Mouse (Mus musculus) midbrain, embryonic 10.5 days (tissue): ENCODE results near the gene Tmem38b. TPM values are rescaled to one million over a fixed set of nuclear protein-coding genes. Genes with fewer than 3 reads are reported as not detected.

Source experiments
- DNase-seq: peaks from one replicate; pipeline ENCODE4 v3.0.0-alpha.2; 2017; ENCODE audit warnings: low spot score
- H3K27ac ChIP-seq: fragments of 300-500 bp; sonication (generic); replicated peaks from 2 replicates; pipeline ENCODE4 v1.5.1; 2016; ENCODE audit warnings: mild to moderate bottlenecking
- H3K27me3 ChIP-seq: fragments of 300-500 bp; sonication (generic); 2 replicates; pipeline ENCODE4 v1.6.1; 2016; ENCODE audit warnings: low read depth, mild to moderate bottlenecking; ENCODE audit not compliant: poor library complexity, severe bottlenecking
- H3K36me3 ChIP-seq: fragments of 300-500 bp; sonication (generic); 2 replicates; pipeline ENCODE4 v1.6.1; 2016; ENCODE audit warnings: mild to moderate bottlenecking, moderate library complexity
- H3K4me1 ChIP-seq: fragments of 300-500 bp; sonication (generic); 2 replicates; pipeline ENCODE4 v1.6.1; 2016
- H3K4me3 ChIP-seq: fragments of 300-500 bp; sonication (generic); 2 replicates; pipeline ENCODE4 v1.5.1; 2016; ENCODE audit warnings: mild to moderate bottlenecking, moderate library complexity
- H3K9me3 ChIP-seq: fragments of 300-500 bp; sonication (generic); replicated peaks from 2 replicates; pipeline ENCODE4 v1.6.1; 2016; ENCODE audit warnings: mild to moderate bottlenecking
- WGBS: fragments of 180-500 bp; shearing (Covaris S2); methylation state at CpG from one replicate; pipeline ENCODE4 v1.1.7; 2016; 5-methylcytosine and 5-hydroxymethylcytosine counted together
- polyA plus RNA-seq: library from polyadenylated mRNA; unstranded; fragments of >200 nt; fragmentation: Nextera tagmentation; extraction: Ambion mirVana; gene quantifications from 2 replicates; pipeline ENCODE4 v1.2.1, GENCODE M21; 2016

Gene Tmem38b
- polyA plus RNA-seq, 1 experiment from 2014 or later = 9.7 TPM

GRCm38 (mm10) chr4:53905537-53905936 lies 79.7 kb downstream of the Tmem38b start:
- H3K36me3 ChIP-seq = no peaks in the 10 kb centered on the region
- H3K9me3 ChIP-seq = no peaks in the 10 kb centered on the region
- no peak for DNase-seq
- no peaks in the 10 kb centered on the region for H3K27me3 ChIP-seq
- no peak overlapping the region for H3K4me3 ChIP-seq
- WGBS = 46% methylated on average over 6 of the region's 6 CpGs
- no peak overlapping the region for H3K27ac ChIP-seq
- H3K4me1 ChIP-seq = peaks cover 7% of the 10 kb centered on the region; the same call in 1 of the 2 replicates

GRCm38 (mm10) chr4:53907071-53907470 lies 81.2 kb downstream of the Tmem38b start:
- WGBS = 88% methylated on average over 3 of the region's 3 CpGs
- H3K9me3 ChIP-seq = no peaks in the 10 kb centered on the region
- H3K4me1 ChIP-seq = peaks cover 7% of the 10 kb centered on the region; the same call in 1 of the 2 replicates
- DNase-seq = no peak
- H3K4me3 ChIP-seq = no peak overlapping the region
- H3K27ac ChIP-seq = no peak overlapping the region
- no peaks in the 10 kb centered on the region for H3K36me3 ChIP-seq
- no peaks in the 10 kb centered on the region for H3K27me3 ChIP-seq

Other genes starting within 250 kb of the Tmem38b start
- 28.1 and 29.2 TPM in 2 replicates for gene Fsd1l, start 194.6 kb upstream of the Tmem38b start, polyA plus RNA-seq
- 25.4 and 27.9 TPM in 2 replicates for gene Fktn, start 112.0 kb upstream of the Tmem38b start, polyA plus RNA-seq
- gene Tal2, start 46.3 kb upstream of the Tmem38b start, polyA plus RNA-seq = 22.1 and 33.5 TPM in 2 replicates